7 mouse cellular contexts compared by ENCODE assay signal in the genomic region with DNA sequence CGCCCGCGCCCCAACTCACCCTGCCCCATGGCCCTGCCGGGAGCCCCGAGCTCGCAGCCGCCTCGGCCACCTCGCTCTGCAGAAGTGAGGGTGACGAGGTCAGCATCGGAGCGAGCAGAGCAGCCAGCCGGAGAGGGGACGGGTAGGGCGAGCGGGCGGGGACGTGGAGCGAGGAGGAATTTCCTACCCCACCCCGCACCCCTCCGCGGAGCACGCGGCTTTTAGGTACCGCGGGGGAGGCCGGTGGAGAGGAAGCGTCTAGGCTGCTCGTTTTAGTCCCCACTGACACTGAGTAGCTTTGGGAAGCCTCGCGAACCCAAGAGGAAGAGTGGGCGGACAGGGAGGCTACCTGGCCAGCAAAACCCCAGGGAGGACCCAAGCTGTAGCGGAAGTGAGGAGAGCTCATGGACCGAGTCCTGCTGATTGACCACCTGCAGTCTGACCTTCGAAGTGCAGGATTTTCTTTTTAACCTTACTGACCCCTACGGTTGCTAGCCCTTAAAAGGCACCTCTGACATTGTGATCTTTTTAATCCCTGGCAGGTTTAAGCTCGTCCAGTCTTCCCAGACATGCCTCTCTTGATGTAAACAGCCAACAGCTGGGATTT. TPM values are rescaled to one million over a fixed set of nuclear protein-coding genes. Genes with fewer than 3 reads are reported as not detected.
DNase-seq lines count a peak whose midpoint lies in the region; ATAC-seq and TF ChIP-seq lines count a peak whose summit lies in the region.

A gene (minus strand): TSS at position 440 of the 607 bp plus-strand sequence.

- peak within 1 kb of the TSS; percentile 61 for H3K4me3 ChIP-seq in cortical plate, adult 2 months (ENCODE audit: insufficient read depth, low read length)
- peak within 1 kb of the TSS; percentile 96 for H3K4me3 ChIP-seq in heart, embryonic 16.5 days (ENCODE audit: low read length)
- peak within 1 kb of the TSS; percentile 72 for H3K4me3 ChIP-seq in limb, embryonic 13.5 days
- H3K4me3 ChIP-seq in midbrain, postnatal 0 days (ENCODE audit: low read depth, low read length) = peak within 1 kb of the TSS; percentile 71

- H3K4me2 ChIP-seq in heart, embryonic 16.5 days (ENCODE audit: low read depth, low read length) = peak within 1 kb of the TSS; percentile 89
- peak within 1 kb of the TSS; percentile 95 for H3K4me2 ChIP-seq in limb, embryonic 13.5 days (replicated peaks)
- peak within 1 kb of the TSS; percentile 97 for H3K4me2 ChIP-seq in midbrain, postnatal 0 days (ENCODE audit: low read depth, low read length, poor library complexity, severe bottlenecking)

- H3K27ac ChIP-seq in cortical plate, adult 2 months (ENCODE audit: insufficient read depth, low read length) = peak within 1 kb of the TSS; percentile 92
- peak within 1 kb of the TSS; percentile 93 for H3K27ac ChIP-seq in heart, embryonic 16.5 days (ENCODE audit: low read length)
- H3K27ac ChIP-seq in limb, embryonic 13.5 days = peak within 1 kb of the TSS; percentile 44; the same call in 1 of the 2 replicates
- no peak within 1 kb of the TSS; the same call in 1 of the 2 replicates for H3K27ac ChIP-seq in midbrain, postnatal 0 days (ENCODE audit: low read depth, low read length)

- DNase-seq in urinary bladder, postnatal 25 days (ENCODE audit: low spot score) = peak; percentile 44
- no peak for DNase-seq in urinary bladder, postnatal 10 days (ENCODE audit: low spot score)
- DNase-seq in midbrain, postnatal 0 days (ENCODE audit: low spot score) = peak; percentile 6
- peak; percentile 50 for DNase-seq in thymus, postnatal 14 days

- H3K36me3 ChIP-seq in heart, embryonic 16.5 days (ENCODE audit: control insufficient read depth, insufficient read depth) = no peaks in the 10 kb centered on the region
- H3K36me3 ChIP-seq in limb, embryonic 13.5 days = no peaks in the 10 kb centered on the region
- no peaks in the 10 kb centered on the region for H3K36me3 ChIP-seq in midbrain, postnatal 0 days (ENCODE audit: insufficient read depth, low read length)

- WGBS in heart, embryonic 16.5 days = under 1% methylated on average over 37 of the region's 37 CpGs
- under 1% methylated on average over 35 of the region's 37 CpGs for WGBS in limb, embryonic 13.5 days
- 1% methylated on average over 36 of the region's 37 CpGs for WGBS in midbrain, postnatal 0 days

- ATAC-seq in heart, embryonic 16.5 days (replicated peaks; ENCODE audit: extremely low read depth, insufficient read depth, low FRiP score) = peak; percentile 69
- ATAC-seq in limb, embryonic 13.5 days (ENCODE audit: low FRiP score, low read depth) = peak; percentile 71
- peak; percentile 69 for ATAC-seq in midbrain, postnatal 0 days (ENCODE audit: low FRiP score)

- H3K4me1 ChIP-seq in cortical plate, adult 2 months (ENCODE audit: control insufficient read depth, insufficient read depth, low read length) = no peaks in the 10 kb centered on the region
- H3K4me1 ChIP-seq in heart, embryonic 16.5 days (ENCODE audit: control insufficient read depth, insufficient read depth, low read length) = peaks cover 12% of the 10 kb centered on the region
- peaks cover 15% of the 10 kb centered on the region; the same call in 1 of the 2 replicates for H3K4me1 ChIP-seq in limb, embryonic 13.5 days
- H3K4me1 ChIP-seq in midbrain, postnatal 0 days (ENCODE audit: insufficient read depth, low read length) = no peaks in the 10 kb centered on the region

- peak within 1 kb of the TSS; percentile 77 for H3K9ac ChIP-seq in heart, embryonic 16.5 days (ENCODE audit: low read length)
- peak within 1 kb of the TSS; percentile 72 for H3K9ac ChIP-seq in limb, embryonic 13.5 days
- H3K9ac ChIP-seq in midbrain, postnatal 0 days (replicated peaks; ENCODE audit: low read length, poor library complexity, severe bottlenecking) = peak within 1 kb of the TSS; percentile 68

- H3K9me3 ChIP-seq in heart, embryonic 16.5 days (replicated peaks; ENCODE audit: control insufficient read depth, low read length) = no peaks in the 10 kb centered on the region
- no peaks in the 10 kb centered on the region; the same call in 1 of the 2 replicates for H3K9me3 ChIP-seq in limb, embryonic 13.5 days
- no peaks in the 10 kb centered on the region for H3K9me3 ChIP-seq in midbrain, postnatal 0 days (ENCODE audit: low read length)

- TF ChIP-seq POLR2A in cortical plate, adult 2 months (IDR thresholded peaks at IDR 0.05; ENCODE audit: extremely low read depth, insufficient read depth, low read length) = no peak

- no peaks in the 10 kb centered on the region for H3K27me3 ChIP-seq in heart, embryonic 16.5 days (ENCODE audit: control insufficient read depth, insufficient read depth, low read length)
- peaks cover 44% of the 10 kb centered on the region for H3K27me3 ChIP-seq in limb, embryonic 13.5 days
- no peaks in the 10 kb centered on the region for H3K27me3 ChIP-seq in midbrain, postnatal 0 days (ENCODE audit: insufficient read depth, low read length)

- no peak for TF ChIP-seq CTCF in cortical plate, adult 2 months (IDR thresholded peaks at IDR 0.05; ENCODE audit: extremely low read depth, insufficient read depth, low read length)
- no peak for TF ChIP-seq CTCF in midbrain, postnatal 0 days (IDR thresholded peaks at IDR 0.05)

RNA-seq across cellular contexts. Expression of the gene that starts here (rescaled TPM):
- polyA plus RNA-seq in cortical plate, adult 2 months (2012; rRNA removed) = 6.6 and 8.5 TPM in 2 replicates
- polyA plus RNA-seq in heart, embryonic 16.5 days (2015; fragmentation: Nextera tagmentation; extraction: Ambion mirVana) = 12.2 and 12.6 TPM in 2 replicates
- 2.3 and 3.0 TPM in 2 replicates for polyA plus RNA-seq in limb, embryonic 13.5 days (2015; fragmentation: Nextera tagmentation; extraction: Ambion mirVana)
- total RNA-seq in midbrain, postnatal 0 days (2014; rRNA removed) = 2.5 and 5.5 TPM in 2 replicates
- polyA plus RNA-seq in midbrain, postnatal 0 days (2015; fragmentation: Nextera tagmentation; extraction: Ambion mirVana) = 2.2 and 2.9 TPM in 2 replicates
